Mouse (Mus musculus): ENCODE data around the gene Psme4.

- TF ChIP-seq POLR2A (IDR thresholded peaks at IDR 0.05; ENCODE audit: borderline replicate concordance, extremely low read depth, insufficient read depth, insufficient read length, poor library complexity, severe bottlenecking), result no peak
- no peak for TF ChIP-seq CTCF (IDR thresholded peaks at IDR 0.05; ENCODE audit: borderline replicate concordance, extremely low read depth, insufficient read depth, insufficient read length)
These were observed 3.1 kb downstream of the Psme4 start for GRCm38 (mm10) chr11:30774638-30775037.
